Mouse (Mus musculus) intestine, embryonic 16.5 days (tissue): ENCODE results near the gene Sfi1. TPM values are rescaled to one million over a fixed set of nuclear protein-coding genes. Genes with fewer than 3 reads are reported as not detected.
"Not testable (repeated sequence)": the region's sequence is repeated elsewhere in the genome, so short reads cannot be mapped to it uniquely, and the experiment has no call there.

Source experiments
- ATAC-seq: fragments of 200-750 bp; cut with Nextera tagmentation; 2 replicates; pipeline ENCODE4 v1.8.0; 2017; ENCODE audit warnings: moderate TSS enrichment, moderate library complexity
- H3K27ac ChIP-seq: fragments of 300-500 bp; sonication (generic); 2 replicates; pipeline ENCODE4 v1.5.1; 2014; ENCODE audit warnings: mild to moderate bottlenecking, low read length
- H3K27me3 ChIP-seq: fragments of 300-500 bp; sonication (generic); replicated peaks from 2 replicates; pipeline ENCODE4 v1.6.1; 2014; ENCODE audit warnings: low read length, control low read depth, mixed read lengths; ENCODE audit not compliant: control insufficient read depth, insufficient read depth
- H3K36me3 ChIP-seq: fragments of 300-500 bp; sonication (generic); 2 replicates; pipeline ENCODE4 v1.6.1; 2014; ENCODE audit warnings: low read length, control low read depth; ENCODE audit not compliant: control insufficient read depth, insufficient read depth
- H3K4me1 ChIP-seq: fragments of 300-500 bp; sonication (generic); 2 replicates; pipeline ENCODE4 v1.6.1; 2014; ENCODE audit warnings: low read length, control low read depth, mixed read lengths; ENCODE audit not compliant: control insufficient read depth, insufficient read depth
- H3K4me2 ChIP-seq: fragments of 300-500 bp; sonication (generic); 2 replicates; pipeline ENCODE4 v1.6.1; 2014; ENCODE audit warnings: low read depth, low read length, control low read depth
- H3K4me3 ChIP-seq: fragments of 300-500 bp; sonication (generic); 2 replicates; pipeline ENCODE4 v1.5.1; 2014; ENCODE audit warnings: mild to moderate bottlenecking, low read length
- H3K9ac ChIP-seq: fragments of 300-500 bp; sonication (generic); 2 replicates; pipeline ENCODE4 v1.6.1; 2014; ENCODE audit warnings: low read depth, low read length
- H3K9me3 ChIP-seq: fragments of 300-500 bp; sonication (generic); 2 replicates; pipeline ENCODE4 v1.6.1; 2016; ENCODE audit warnings: low read length, control low read depth; ENCODE audit not compliant: control insufficient read depth
- WGBS: fragments of 180-500 bp; shearing (Covaris S2); extraction: QIAGEN DNeasy Blood & Tissue Kit; methylation state at CpG from one replicate; pipeline ENCODE4 v1.1.7; 2014; 5-methylcytosine and 5-hydroxymethylcytosine counted together
- polyA plus RNA-seq: library from polyadenylated mRNA; unstranded; fragments of >200 nt; fragmentation: Nextera tagmentation; extraction: Ambion mirVana; gene quantifications from 2 replicates; pipeline ENCODE4 v1.2.1, GENCODE M21; 2015

The Sfi1 gene
- polyA plus RNA-seq, 1 experiment from 2014 or later = 12.6 TPM

GRCm38 (mm10) chr11:3203771-3204170 is 10.5 kb upstream of the Sfi1 start:
- H3K27me3 ChIP-seq = no peaks in the 10 kb centered on the region
- no peak overlapping the region for H3K27ac ChIP-seq
- no peak for ATAC-seq
- no peaks in the 10 kb centered on the region for H3K4me1 ChIP-seq
- H3K36me3 ChIP-seq = no peaks in the 10 kb centered on the region
- H3K4me3 ChIP-seq = 0 out of 2 replicates have a peak overlapping the region, but pooled peaks have one; percentile 46
- peak overlapping the region; percentile 11; the same call in 1 of the 2 replicates for H3K4me2 ChIP-seq
- H3K9ac ChIP-seq = no peak overlapping the region
- 80% methylated on average over 2 of the region's 2 CpGs for WGBS
- no peaks in the 10 kb centered on the region for H3K9me3 ChIP-seq

GRCm38 (mm10) chr11:3202781-3203441 is 9.6 kb upstream of the Sfi1 start:
- ATAC-seq = peak; percentile 82
- WGBS = 2% methylated on average over 40 of the region's 57 CpGs
- peak overlapping the region; percentile 21 for H3K27ac ChIP-seq
- H3K9me3 ChIP-seq = no peaks in the 10 kb centered on the region
- no peaks in the 10 kb centered on the region for H3K4me1 ChIP-seq
- H3K4me2 ChIP-seq = peak overlapping the region; percentile 11
- H3K36me3 ChIP-seq = no peaks in the 10 kb centered on the region
- no peaks in the 10 kb centered on the region for H3K27me3 ChIP-seq
- H3K9ac ChIP-seq = peak overlapping the region; percentile 53
- H3K4me3 ChIP-seq = peak overlapping the region; percentile 46

GRCm38 (mm10) chr11:3202231-3202701 is 9.0 kb upstream of the Sfi1 start, which contains the start of gene Eif4enif1:
Eif4enif1 (plus strand) TSS chr11:3202392.
- ATAC-seq = peak; percentile 89
- peak within 1 kb of the TSS; percentile 11 for H3K4me2 ChIP-seq
- no peaks in the 10 kb centered on the region for H3K4me1 ChIP-seq
- peak within 1 kb of the TSS; percentile 46 for H3K4me3 ChIP-seq
- H3K27me3 ChIP-seq = no peaks in the 10 kb centered on the region
- peak within 1 kb of the TSS; percentile 53 for H3K9ac ChIP-seq
- H3K9me3 ChIP-seq = no peaks in the 10 kb centered on the region
- WGBS = under 1% methylated on average over 40 of the region's 57 CpGs
- no peaks in the 10 kb centered on the region for H3K36me3 ChIP-seq
- peak within 1 kb of the TSS; percentile 21 for H3K27ac ChIP-seq

GRCm38 (mm10) chr11:3201326-3202230 is 8.3 kb upstream of the Sfi1 start:
- Histone ChIP-seq H3K27ac (no peak overlapping the region), H3K4me3 (peak overlapping the region; percentile 46), H3K4me2 (peak overlapping the region; percentile 6), H3K9ac (peak overlapping the region; percentile 42), H3K9me3 (no peaks in the 10 kb centered on the region), H3K4me1 (no peaks in the 10 kb centered on the region), H3K36me3 (no peaks in the 10 kb centered on the region), H3K27me3 (no peaks in the 10 kb centered on the region)
- no peak for ATAC-seq
- 5% methylated on average over 16 of the region's 16 CpGs for WGBS

GRCm38 (mm10) chr11:3200636-3201035 is 7.4 kb upstream of the Sfi1 start:
- not testable (repeated sequence) for ATAC-seq, H3K27me3 ChIP-seq, H3K4me2 ChIP-seq, H3K9ac ChIP-seq, H3K27ac ChIP-seq, H3K4me3 ChIP-seq, H3K9me3 ChIP-seq, H3K4me1 ChIP-seq, H3K36me3 ChIP-seq
- WGBS = 96% methylated on average over 6 of the region's 7 CpGs

- not testable (repeated sequence) for H3K9ac ChIP-seq, ATAC-seq, H3K4me2 ChIP-seq, H3K27me3 ChIP-seq, H3K4me3 ChIP-seq, H3K36me3 ChIP-seq, H3K4me1 ChIP-seq, H3K9me3 ChIP-seq, H3K27ac ChIP-seq
- WGBS = 73% methylated on average over 1 of the region's 1 CpGs
These were observed 10.6 kb downstream of the Sfi1 start for GRCm38 (mm10) chr11:3182707-3183106.

GRCm38 (mm10) chr11:3181971-3182370 is 11.3 kb downstream of the Sfi1 start:
- not testable (repeated sequence) for H3K4me3 ChIP-seq, H3K9me3 ChIP-seq, H3K27ac ChIP-seq, ATAC-seq, H3K4me1 ChIP-seq, H3K9ac ChIP-seq, H3K36me3 ChIP-seq, H3K27me3 ChIP-seq, H3K4me2 ChIP-seq
- 64% methylated on average over 1 of the region's 1 CpGs for WGBS

- not testable (repeated sequence) for H3K36me3 ChIP-seq, H3K9ac ChIP-seq, H3K9me3 ChIP-seq, H3K4me3 ChIP-seq, H3K4me1 ChIP-seq, H3K27ac ChIP-seq, H3K27me3 ChIP-seq, H3K4me2 ChIP-seq, ATAC-seq
- 61% methylated on average over 4 of the region's 4 CpGs for WGBS
These were observed 12.0 kb downstream of the Sfi1 start for GRCm38 (mm10) chr11:3181250-3181649.

GRCm38 (mm10) chr11:3180510-3181160 is 12.6 kb downstream of the Sfi1 start:
- not testable (repeated sequence) for H3K27me3 ChIP-seq, H3K9me3 ChIP-seq, H3K4me1 ChIP-seq, H3K4me2 ChIP-seq, H3K27ac ChIP-seq, ATAC-seq, H3K36me3 ChIP-seq, H3K9ac ChIP-seq, H3K4me3 ChIP-seq
- WGBS = 76% methylated on average over 6 of the region's 6 CpGs
